Mouse (Mus musculus) CD8-positive naive resting alpha-beta T cell, adult 57 days (primary cell): ENCODE data around the gene D230025D16Rik. TPM values are rescaled to one million over a fixed set of nuclear protein-coding genes. Genes with fewer than 3 reads are reported as not detected.

Experiments used
- total RNA-seq: library from RNA; stranded (reverse); gene quantifications from one replicate; pipeline ENCODE4 v1.2.4, GENCODE M21; 2023

The D230025D16Rik gene
- 20.9 TPM for total RNA-seq

GRCm38 (mm10) chr8:105224413-105225271 lies at the start of gene D230025D16Rik:
Gene D230025D16Rik (plus strand): TSS chr8:105225145.

DNA sequence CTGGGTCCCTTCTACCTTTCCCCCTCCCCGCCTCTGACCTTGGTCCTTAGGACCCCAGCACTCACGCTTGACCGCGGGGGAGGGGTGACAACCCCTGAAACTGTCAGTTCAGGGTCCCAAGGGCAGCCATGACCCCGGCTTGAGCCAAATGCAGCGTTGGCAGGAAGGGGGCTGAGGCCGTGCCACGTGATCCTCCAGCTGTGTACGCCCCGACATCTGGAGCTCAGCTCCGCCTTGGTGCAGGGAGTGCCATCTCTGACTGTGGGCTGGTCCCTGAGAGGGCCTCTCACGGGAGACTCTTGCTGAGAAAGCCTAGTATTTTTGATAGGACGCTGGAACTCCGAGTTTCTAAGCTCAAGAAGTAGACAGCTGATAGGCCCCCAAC lies 30.0 kb downstream of the D230025D16Rik start, which contains the start of gene B3gnt9:
Gene B3gnt9 (minus strand): TSS at position 188 of the 385 bp plus-strand sequence.

DNA sequence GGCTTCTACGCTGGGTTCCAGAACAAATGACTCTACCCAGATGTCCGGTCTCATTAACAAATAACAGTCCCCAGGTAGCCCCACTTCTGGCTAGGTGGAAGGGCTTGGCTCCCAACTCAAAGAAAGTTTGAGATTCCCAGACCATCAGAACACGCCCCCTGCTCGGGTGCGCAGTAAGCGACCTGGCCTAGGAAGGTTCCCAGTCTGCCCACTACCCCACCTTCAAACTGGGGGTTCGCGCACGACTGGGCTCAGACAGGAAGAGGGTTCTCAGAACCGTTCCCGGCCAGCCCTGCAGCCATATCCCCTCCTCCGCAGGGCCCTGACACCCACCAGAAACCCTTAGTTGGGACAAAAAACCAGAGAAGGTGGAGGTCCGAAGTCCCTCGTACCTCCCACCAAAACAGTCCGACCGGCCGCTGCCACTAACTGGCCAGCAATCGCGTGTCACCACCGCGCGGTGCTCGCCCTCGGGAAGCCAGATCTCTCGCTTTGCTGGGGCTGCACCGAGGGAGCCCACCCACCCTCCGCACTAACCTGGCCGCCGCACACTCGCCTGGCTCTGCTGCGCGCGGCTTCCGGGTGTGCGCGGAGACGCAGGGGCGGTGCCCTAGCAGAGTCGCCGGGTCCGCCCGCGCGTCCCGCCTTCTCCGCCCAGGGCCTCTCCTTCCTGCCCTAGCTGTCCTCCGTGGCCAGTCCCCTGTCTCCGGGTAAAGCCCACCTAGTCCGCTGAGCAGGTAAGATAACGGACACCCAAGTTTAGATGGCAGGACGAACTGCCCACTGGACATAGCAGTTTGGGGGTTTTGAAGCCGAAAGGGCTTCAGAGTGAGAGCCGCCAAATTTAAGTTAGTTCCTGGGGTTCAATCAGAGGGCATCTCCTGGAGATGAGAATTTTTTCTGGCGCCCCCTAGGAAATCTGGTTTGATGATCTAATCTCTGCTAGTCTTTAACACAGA lies 39.4 kb downstream of the D230025D16Rik start, which contains the start of the genes Tradd and Fbxl8:
Gene Tradd (minus strand): TSS at position 586 of the 959 bp plus-strand sequence.
Gene Fbxl8 (plus strand): TSS at position 625 of the 959 bp plus-strand sequence.

DNA sequence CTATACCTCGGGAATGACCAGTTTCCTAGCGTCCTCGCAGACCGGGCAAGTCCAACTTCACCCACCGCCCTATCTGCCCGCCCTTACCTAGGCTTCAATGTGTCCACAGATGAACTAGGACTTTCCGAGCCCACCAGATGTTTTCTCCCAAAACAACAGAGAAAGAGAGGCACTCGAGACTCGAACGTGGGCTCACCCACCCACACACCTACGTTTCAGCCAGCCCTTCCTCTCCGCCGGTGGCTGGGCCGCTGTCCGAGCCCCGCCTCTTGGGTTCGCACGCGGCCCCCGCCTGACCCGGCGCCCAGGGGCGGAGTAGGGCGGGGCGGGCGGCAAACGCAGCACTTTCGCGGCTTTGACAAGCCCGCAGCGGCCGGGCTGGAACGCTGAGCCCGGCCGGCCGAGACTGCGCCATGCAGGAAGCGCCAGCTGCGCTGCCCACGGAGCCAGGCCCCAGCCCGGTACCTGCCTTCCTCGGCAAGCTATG lies 44.6 kb downstream of the D230025D16Rik start, which contains the start of gene Hsf4:
Gene Hsf4 (plus strand): TSS at position 341 of the 487 bp plus-strand sequence.

GRCm38 (mm10) chr8:105275840-105276239 lies 50.9 kb downstream of the D230025D16Rik start, which contains the start of gene Nol3:
Gene Nol3 (plus strand): TSS chr8:105276140.

GRCm38 (mm10) chr8:105289805-105290460 lies 65.0 kb downstream of the D230025D16Rik start, which contains the start of gene 4931428F04Rik:
Gene 4931428F04Rik (minus strand): TSS chr8:105289864.

DNA sequence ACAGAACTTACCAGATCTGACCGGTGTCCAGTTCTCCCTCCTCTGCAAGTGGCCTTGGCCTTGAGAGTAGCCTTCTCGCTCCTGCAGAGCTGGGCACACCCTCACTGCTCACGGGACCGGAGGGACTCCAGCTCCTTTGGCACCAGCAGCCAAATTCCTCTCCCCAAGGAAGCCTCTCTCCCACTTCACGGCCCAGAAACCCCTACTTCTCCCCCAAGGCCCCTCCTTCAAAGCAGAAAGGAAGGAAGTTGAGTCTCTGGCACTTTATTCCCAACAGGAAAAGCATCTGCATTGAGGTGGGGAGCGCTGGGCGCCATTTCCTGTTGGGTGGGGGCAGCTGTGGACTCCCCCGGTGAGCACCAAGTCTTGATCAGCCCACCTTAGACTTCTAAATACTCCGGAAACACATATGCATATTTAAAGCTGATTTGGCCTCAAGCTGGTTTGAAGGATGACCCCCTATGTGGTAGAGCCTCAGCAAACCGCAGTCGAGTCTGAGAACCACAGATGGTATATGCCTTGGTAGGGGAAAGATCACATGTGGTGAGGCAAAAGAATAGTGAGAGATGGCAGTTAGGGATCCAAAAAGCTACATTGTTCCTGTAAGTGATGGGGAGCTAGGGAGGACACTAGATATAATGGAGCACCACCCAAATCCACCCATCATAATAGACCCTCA lies 71.1 kb downstream of the D230025D16Rik start, which contains the start of gene Exoc3l:
Gene Exoc3l (minus strand): TSS at position 207 of the 679 bp plus-strand sequence.

GRCm38 (mm10) chr8:105297511-105298192 lies 72.7 kb downstream of the D230025D16Rik start, which contains the start of gene E2f4:
Gene E2f4 (plus strand): TSS chr8:105297663.

Other genes with a start within 250 kb of the D230025D16Rik start
- gene Ces2h, start 224.3 kb upstream of the D230025D16Rik start, total RNA-seq: not detected
- not detected for gene Ces3a, start 176.5 kb upstream of the D230025D16Rik start, total RNA-seq
- not detected for gene Ces3b, start 141.4 kb upstream of the D230025D16Rik start, total RNA-seq
- gene Ces4a, start 93.3 kb upstream of the D230025D16Rik start, total RNA-seq: not detected
- 104 TPM for gene Cbfb, start 54.5 kb upstream of the D230025D16Rik start, total RNA-seq
- 4.5 TPM for gene B3gnt9, start 30.0 kb downstream of the D230025D16Rik start, total RNA-seq
- gene Tradd, start 39.5 kb downstream of the D230025D16Rik start, total RNA-seq: 22.6 TPM
- gene Fbxl8, start 39.5 kb downstream of the D230025D16Rik start, total RNA-seq: 10.5 TPM
- gene Hsf4, start 44.7 kb downstream of the D230025D16Rik start, total RNA-seq: 0.73 TPM
- not detected for gene Nol3, start 51.0 kb downstream of the D230025D16Rik start, total RNA-seq
- 3.2 TPM for gene 4931428F04Rik, start 64.7 kb downstream of the D230025D16Rik start, total RNA-seq
- 1.4 TPM for gene Exoc3l, start 71.0 kb downstream of the D230025D16Rik start, total RNA-seq
- gene E2f4, start 72.5 kb downstream of the D230025D16Rik start, total RNA-seq: 87.5 TPM
- gene Elmo3, start 80.5 kb downstream of the D230025D16Rik start, total RNA-seq: 4.2 TPM
- gene Lrrc29, start 101.1 kb downstream of the D230025D16Rik start, total RNA-seq: 8.7 TPM
- gene Tmem208, start 101.2 kb downstream of the D230025D16Rik start, total RNA-seq: 30.2 TPM
- gene Fhod1, start 122.8 kb downstream of the D230025D16Rik start, total RNA-seq: 26.7 TPM
- gene Slc9a5, start 123.7 kb downstream of the D230025D16Rik start, total RNA-seq: 1.3 TPM
- not detected for gene Plekhg4, start 148.1 kb downstream of the D230025D16Rik start, total RNA-seq
- not detected for gene Kctd19, start 188.4 kb downstream of the D230025D16Rik start, total RNA-seq
- not detected for gene Lrrc36, start 188.4 kb downstream of the D230025D16Rik start, total RNA-seq
- gene Tppp3, start 246.4 kb downstream of the D230025D16Rik start, total RNA-seq: 1.3 TPM